Comparison of ENCODE assay signal across 23 mouse cellular contexts in the genomic region with DNA sequence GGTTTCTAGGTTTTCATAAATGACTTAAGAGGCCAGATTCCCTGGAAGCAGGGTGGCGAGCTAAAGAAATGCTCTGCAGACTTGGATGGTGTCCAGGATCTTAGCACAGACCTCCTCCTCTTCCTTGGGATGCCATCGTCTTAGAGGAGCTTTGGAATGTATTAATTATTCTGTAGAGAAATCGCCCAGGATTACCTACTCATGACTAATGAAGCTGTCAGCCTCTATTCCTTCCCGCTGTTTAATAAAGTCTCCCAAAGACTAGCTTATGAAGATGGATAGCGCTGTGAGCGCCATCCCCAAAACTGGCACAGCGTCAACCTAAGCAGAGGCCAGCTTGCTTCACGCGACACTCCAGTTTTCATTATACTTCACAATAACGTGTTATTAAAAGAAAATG.
A peak's percentile ranks its signal among the peaks of the same experiment; 100 is the strongest.
DNase-seq lines count a peak whose midpoint lies in the region; ATAC-seq and TF ChIP-seq lines count a peak whose summit lies in the region.
"Had no signal": no experiment of that assay in that cellular context is flagged by ENCODE, and none has a peak within 500 bp of the region (broad histone marks: within the 10 kb centered on the region; RNA-seq: fewer than 3 reads in every experiment).

No protein-coding gene starts in this region.

- H3K4me3 ChIP-seq in forebrain, embryonic 15.5 days: no peak overlapping the region
- no peak overlapping the region for H3K4me3 ChIP-seq in forebrain, embryonic 11.5 days (ENCODE audit: low read depth, low read length)
- H3K4me3 ChIP-seq in lung, embryonic 14.5 days (ENCODE audit: low read depth, low read length): no peak overlapping the region
- H3K4me3 ChIP-seq: embryonic facial prominence, embryonic 13.5 days; heart, embryonic 10.5 days; intestine, embryonic 15.5 days; limb, embryonic 12.5 days; neural tube, embryonic 12.5 days had no signal

- H3K36me3 ChIP-seq in forebrain, embryonic 15.5 days: no peaks in the 10 kb centered on the region
- H3K36me3 ChIP-seq in forebrain, embryonic 11.5 days (ENCODE audit: control insufficient read depth, insufficient read depth, low read length): no peaks in the 10 kb centered on the region
- H3K36me3 ChIP-seq in lung, embryonic 14.5 days (ENCODE audit: insufficient read depth): no peaks in the 10 kb centered on the region
- H3K36me3 ChIP-seq: embryonic facial prominence, embryonic 13.5 days; heart, embryonic 10.5 days; intestine, embryonic 15.5 days; limb, embryonic 12.5 days; neural tube, embryonic 12.5 days had no signal

- 0 out of 2 replicates have a peak, but pooled peaks cover 10% of the 10 kb centered on the region for H3K27me3 ChIP-seq in forebrain, embryonic 15.5 days
- H3K27me3 ChIP-seq in forebrain, embryonic 11.5 days (ENCODE audit: control insufficient read depth, insufficient read depth, low read length): peaks cover 6% of the 10 kb centered on the region; the same call in 1 of the 2 replicates
- H3K27me3 ChIP-seq in lung, embryonic 14.5 days (ENCODE audit: insufficient read depth, low read length): no peaks in the 10 kb centered on the region
- H3K27me3 ChIP-seq: embryonic facial prominence, embryonic 13.5 days; intestine, embryonic 15.5 days; limb, embryonic 12.5 days had no signal

- peak overlapping the region; percentile 4; the same call in 1 of the 2 replicates for H3K4me2 ChIP-seq in forebrain, embryonic 15.5 days (replicated peaks)
- no peak overlapping the region for H3K4me2 ChIP-seq in forebrain, embryonic 11.5 days (ENCODE audit: low read depth, low read length, severe bottlenecking)
- no peak overlapping the region for H3K4me2 ChIP-seq in lung, embryonic 14.5 days
- H3K4me2 ChIP-seq: embryonic facial prominence, embryonic 13.5 days; intestine, embryonic 15.5 days; limb, embryonic 12.5 days; liver, embryonic 11.5 days; neural tube, embryonic 12.5 days had no signal

- TF ChIP-seq CTCF in lung, embryonic 14.5 days (IDR thresholded peaks at IDR 0.05; ENCODE audit: low read depth): no peak

- DNase-seq in forebrain, embryonic 11.5 days (ENCODE audit: low spot score): no peak
- DNase-seq in lung, embryonic 14.5 days: peak; percentile 59
- DNase-seq in lung, postnatal 14 days: no peak
- DNase-seq in MN1 (ENCODE audit: low spot score): peak; percentile 27
- DNase-seq in NIH3T3 (ENCODE audit: low read depth): peak; percentile 27
- no peak for DNase-seq in spleen, postnatal 14 days (ENCODE audit: low spot score in 2 of 2)
- DNase-seq in right cerebral cortex, postnatal 14 days: no peak
- DNase-seq: adrenal gland, postnatal 14 days; cerebellum, postnatal 25 days; heart, postnatal 4 days; kidney, adult 9 months; kidney, postnatal 14 days; lung, adult 18-20 months; lung, postnatal 4 days; retina, postnatal 1 day; thymus, postnatal 25 days had no signal

- H3K9me3 ChIP-seq in forebrain, embryonic 15.5 days: no peaks in the 10 kb centered on the region
- H3K9me3 ChIP-seq in forebrain, embryonic 11.5 days (ENCODE audit: control insufficient read depth, low read length): no peaks in the 10 kb centered on the region
- no peaks in the 10 kb centered on the region for H3K9me3 ChIP-seq in lung, embryonic 14.5 days (ENCODE audit: low read depth, low read length)
- H3K9me3 ChIP-seq: embryonic facial prominence, embryonic 13.5 days; heart, embryonic 10.5 days; intestine, embryonic 15.5 days; limb, embryonic 12.5 days; neural tube, embryonic 12.5 days had no signal

- no peak overlapping the region for H3K9ac ChIP-seq in forebrain, embryonic 15.5 days (replicated peaks)
- no peak overlapping the region for H3K9ac ChIP-seq in forebrain, embryonic 11.5 days (ENCODE audit: low read length)
- H3K9ac ChIP-seq in lung, embryonic 14.5 days: no peak overlapping the region
- H3K9ac ChIP-seq: embryonic facial prominence, embryonic 13.5 days; intestine, embryonic 15.5 days; limb, embryonic 12.5 days; neural tube, embryonic 12.5 days had no signal

- H3K27ac ChIP-seq in forebrain, embryonic 15.5 days (replicated peaks): no peak overlapping the region
- H3K27ac ChIP-seq in forebrain, embryonic 11.5 days (ENCODE audit: low read depth, low read length): no peak overlapping the region
- H3K27ac ChIP-seq in lung, embryonic 14.5 days (ENCODE audit: low read depth): no peak overlapping the region
- H3K27ac ChIP-seq: heart, embryonic 10.5 days; intestine, embryonic 15.5 days; limb, embryonic 12.5 days; neural tube, embryonic 12.5 days had no signal

- ATAC-seq in forebrain, embryonic 15.5 days (replicated peaks): no peak
- no peak for ATAC-seq in forebrain, embryonic 11.5 days (replicated peaks; ENCODE audit: low FRiP score)
- ATAC-seq in lung, embryonic 14.5 days (ENCODE audit: insufficient read depth): no peak
- ATAC-seq: intestine, embryonic 15.5 days had no signal

- 19% methylated on average over 10 of the region's 10 CpGs for WGBS in forebrain, embryonic 15.5 days
- 69% methylated on average over 10 of the region's 10 CpGs for WGBS in forebrain, embryonic 11.5 days
- 42% methylated on average over 10 of the region's 10 CpGs for WGBS in lung, embryonic 14.5 days

- H3K4me1 ChIP-seq in forebrain, embryonic 15.5 days: peaks cover 8% of the 10 kb centered on the region
- no peaks in the 10 kb centered on the region for H3K4me1 ChIP-seq in forebrain, embryonic 11.5 days (replicated peaks; ENCODE audit: control insufficient read depth, insufficient read depth, low read length)
- no peaks in the 10 kb centered on the region for H3K4me1 ChIP-seq in lung, embryonic 14.5 days (ENCODE audit: insufficient read depth)
- H3K4me1 ChIP-seq: heart, embryonic 10.5 days; intestine, embryonic 15.5 days; neural tube, embryonic 12.5 days had no signal

Comparison
In these comparisons a context has a peak if more than half of its experiments do, and no peak if none do; other contexts are left out.
1. DNase-seq: peak in lung, embryonic 14.5 days (single experiment), MN1 (single experiment) and NIH3T3 (single experiment); none in forebrain, embryonic 11.5 days (single experiment), lung, postnatal 14 days (single experiment), spleen, postnatal 14 days (0 of 2) and right cerebral cortex, postnatal 14 days (single experiment).